Mouse (Mus musculus) spleen, adult 12 weeks (tissue): ENCODE data around the gene Slc30a10.
A peak's percentile ranks its signal among the peaks of the same experiment; 100 is the strongest.

Source experiments
- DNase-seq: peaks from one replicate; pipeline ENCODE4 v3.0.0; 2022; ENCODE audit warnings: low spot score

Gene Slc30a10

GRCm38 (mm10) chr1:185454575-185454954 is at the start of gene Slc30a10:
Gene Slc30a10 (plus strand): TSS chr1:185454848.
- DNase-seq, result peak; percentile 62

GRCm38 (mm10) chr1:185405921-185406320 is 48.7 kb upstream of the Slc30a10 start:
- DNase-seq, result no peak

- no peak for DNase-seq
These were observed 44.8 kb upstream of the Slc30a10 start for GRCm38 (mm10) chr1:185409831-185410230.

- DNase-seq, result no peak
These were observed 36.6 kb upstream of the Slc30a10 start for GRCm38 (mm10) chr1:185418011-185418410.

GRCm38 (mm10) chr1:185419805-185420204 is 34.8 kb upstream of the Slc30a10 start:
- no peak for DNase-seq

- DNase-seq, result no peak
These were observed 33.9 kb upstream of the Slc30a10 start for GRCm38 (mm10) chr1:185420776-185421175.

GRCm38 (mm10) chr1:185426583-185426982 is 28.1 kb upstream of the Slc30a10 start:
- DNase-seq, result no peak

- DNase-seq, result no peak
These were observed 24.2 kb upstream of the Slc30a10 start for GRCm38 (mm10) chr1:185430488-185430887.

- no peak for DNase-seq
These were observed 23.2 kb upstream of the Slc30a10 start for GRCm38 (mm10) chr1:185431245-185431997.

GRCm38 (mm10) chr1:185431998-185432317 is 22.7 kb upstream of the Slc30a10 start:
- no peak for DNase-seq

- DNase-seq, result no peak
These were observed 21.5 kb upstream of the Slc30a10 start for GRCm38 (mm10) chr1:185433112-185433511.

- DNase-seq, result no peak
These were observed 15.6 kb upstream of the Slc30a10 start for GRCm38 (mm10) chr1:185438841-185439580.

- DNase-seq, result no peak
These were observed 12.8 kb upstream of the Slc30a10 start for GRCm38 (mm10) chr1:185441703-185442472.

GRCm38 (mm10) chr1:185448936-185449335 is 5.7 kb upstream of the Slc30a10 start:
- no peak for DNase-seq

GRCm38 (mm10) chr1:185449727-185450126 is 4.9 kb upstream of the Slc30a10 start:
- DNase-seq, result no peak

GRCm38 (mm10) chr1:185451077-185451476 is 3.6 kb upstream of the Slc30a10 start:
- no peak for DNase-seq

- DNase-seq, result no peak
These were observed 3.2 kb upstream of the Slc30a10 start for GRCm38 (mm10) chr1:185451495-185451894.

- DNase-seq, result no peak
These were observed 2.2 kb upstream of the Slc30a10 start for GRCm38 (mm10) chr1:185452461-185452860.

GRCm38 (mm10) chr1:185454144-185454543 is 504 bp upstream of the Slc30a10 start:
- no peak for DNase-seq

- peak; percentile 27 for DNase-seq
These were observed 480 bp downstream of the Slc30a10 start for GRCm38 (mm10) chr1:185454955-185455701.

- DNase-seq, result no peak
These were observed 1.7 kb downstream of the Slc30a10 start for GRCm38 (mm10) chr1:185456327-185456726.

GRCm38 (mm10) chr1:185460096-185460495 is 5.4 kb downstream of the Slc30a10 start:
- DNase-seq, result no peak
